Mouse (Mus musculus) retina, postnatal 1 day (tissue): ENCODE data around the gene Nlgn1.

ENCODE experiments used
- DNase-seq: peaks from one replicate; pipeline ENCODE4 v3.0.0-alpha.2; 2012

The Nlgn1 gene

DNA sequence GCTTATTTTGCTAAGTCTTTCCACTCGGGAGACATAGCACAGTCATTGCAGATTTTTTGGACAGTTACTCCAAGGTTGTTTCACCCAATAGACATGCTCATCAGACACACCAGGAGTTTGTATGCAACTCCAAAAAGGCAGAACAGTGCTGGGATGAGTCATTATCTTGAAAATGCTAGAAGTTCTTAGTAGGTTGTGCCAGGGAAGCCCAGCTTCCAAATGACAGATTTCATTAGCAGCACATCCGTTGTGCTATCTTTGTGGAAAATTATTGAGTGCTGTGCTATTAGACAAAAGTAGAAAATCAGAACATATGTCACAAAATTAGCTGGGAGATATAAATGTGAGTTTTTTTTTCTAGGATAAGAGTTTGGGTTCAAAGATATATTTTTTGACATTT is 137.3 kb downstream of the Nlgn1 start:
- DNase-seq: no peak

DNA sequence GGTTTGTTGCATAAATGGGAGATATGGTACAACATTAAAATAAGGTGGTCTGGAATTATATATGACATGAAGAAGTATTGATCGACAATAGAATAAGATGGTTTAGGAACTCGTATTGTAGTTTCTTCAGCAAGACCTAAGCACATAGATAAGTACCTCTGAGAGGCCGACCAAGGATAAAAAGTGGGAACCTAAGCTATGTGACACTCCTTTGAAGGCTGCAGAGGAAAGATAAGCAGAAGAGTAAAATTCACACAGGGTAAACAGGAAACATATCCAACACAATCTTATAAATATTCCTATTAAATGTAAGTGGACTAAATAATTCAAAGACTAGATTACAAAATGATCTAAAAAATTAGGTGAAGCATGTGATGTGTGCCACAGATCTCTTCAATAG is 151.2 kb downstream of the Nlgn1 start:
- no peak for DNase-seq

DNA sequence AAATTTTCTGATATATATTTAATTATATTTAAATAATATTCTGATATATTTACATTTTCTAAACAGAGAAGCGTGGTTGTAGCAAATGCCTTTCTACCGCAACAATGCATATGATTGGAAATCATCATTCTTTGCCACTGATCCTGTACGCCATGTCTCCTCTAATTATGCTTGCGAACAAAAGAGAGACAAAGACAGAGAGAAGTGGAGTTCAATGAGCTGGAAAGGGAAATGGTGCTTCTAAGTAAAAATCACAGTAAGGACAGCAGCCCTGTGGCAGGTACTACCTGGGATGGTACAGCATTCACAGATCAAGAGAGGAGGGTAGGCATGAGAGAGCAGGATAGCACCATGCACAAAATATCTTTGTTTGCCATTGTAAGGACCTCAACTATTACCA is 156.9 kb downstream of the Nlgn1 start:
- peak; percentile 80 for DNase-seq

DNA sequence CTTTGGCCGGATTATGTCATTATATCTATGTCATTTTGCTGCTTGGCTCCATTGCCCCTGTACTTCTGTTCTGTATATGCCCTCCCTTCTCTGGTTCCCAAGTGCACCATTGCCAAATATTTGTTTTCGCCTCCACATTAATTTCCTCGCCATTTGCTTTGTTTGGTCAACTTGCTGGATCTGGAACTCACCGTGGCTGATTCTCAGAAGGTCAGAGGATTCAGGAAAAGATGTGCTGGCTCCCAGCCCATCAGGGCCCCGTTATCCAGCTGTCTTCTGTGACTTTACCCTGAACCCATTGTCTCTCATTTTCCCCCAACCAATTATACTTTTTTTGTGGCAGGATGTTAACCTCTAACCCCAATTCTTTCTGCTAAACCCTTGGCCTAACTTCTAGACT is 158.0 kb downstream of the Nlgn1 start:
- peak; percentile 67 for DNase-seq

DNA sequence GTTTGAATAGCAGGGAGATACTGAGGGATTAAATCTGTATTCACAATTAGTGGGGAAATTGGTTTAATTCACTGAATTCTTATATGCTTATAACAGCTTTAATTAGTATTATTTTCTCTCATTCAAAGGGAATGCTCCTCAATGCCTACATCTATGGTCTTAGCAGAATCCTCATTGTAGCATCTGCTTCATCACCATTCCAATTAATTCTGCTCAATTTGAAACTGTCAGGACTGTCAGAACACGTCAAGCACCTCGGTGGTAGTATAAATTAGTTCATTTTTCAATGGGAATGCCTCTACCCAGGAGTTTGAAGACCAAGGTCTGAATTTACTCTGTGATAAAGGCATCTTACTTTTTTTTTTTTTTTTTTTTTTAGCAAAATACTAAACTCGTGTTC is 158.6 kb downstream of the Nlgn1 start:
- peak; percentile 79 for DNase-seq

DNA sequence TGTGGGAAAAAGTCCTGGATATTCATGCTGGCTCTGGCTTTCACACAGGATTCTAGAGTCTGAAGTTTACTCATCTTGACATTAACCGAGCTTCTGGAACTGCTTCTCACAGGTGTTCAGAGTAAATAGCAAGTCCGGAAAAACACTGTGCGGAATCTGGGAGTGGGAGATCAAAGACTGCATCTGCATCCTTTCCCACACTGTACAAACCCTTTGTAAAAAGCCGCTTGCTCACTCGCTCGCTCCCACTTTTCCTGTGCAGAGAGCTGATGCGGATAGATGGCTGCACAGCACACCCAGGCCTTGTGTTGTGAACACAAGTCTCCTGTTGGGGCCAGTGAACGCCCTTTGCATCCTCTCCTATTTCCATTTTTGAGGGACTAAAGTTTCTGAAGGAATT is 165.5 kb downstream of the Nlgn1 start:
- peak; percentile 60 for DNase-seq

DNA sequence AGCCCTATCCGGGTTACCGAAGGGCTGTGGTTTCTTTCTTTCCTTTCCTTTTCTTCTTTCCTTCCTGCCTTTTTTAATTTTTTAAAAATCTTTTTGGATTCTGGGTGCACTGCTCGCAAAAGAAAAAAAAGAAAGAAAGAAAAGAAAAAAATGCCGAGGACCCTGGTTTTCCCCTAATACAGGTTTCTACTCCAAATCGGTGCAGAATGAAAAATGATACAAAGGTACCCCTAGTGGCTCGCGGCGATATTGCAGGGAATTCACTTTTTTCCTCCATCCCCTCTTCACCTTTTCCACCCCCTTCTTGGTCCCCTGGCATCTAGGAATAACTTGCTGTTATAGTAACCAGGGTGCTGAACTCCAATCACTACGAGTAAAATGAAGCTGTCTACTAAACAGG is 178.5 kb downstream of the Nlgn1 start:
- peak; percentile 87 for DNase-seq

DNA sequence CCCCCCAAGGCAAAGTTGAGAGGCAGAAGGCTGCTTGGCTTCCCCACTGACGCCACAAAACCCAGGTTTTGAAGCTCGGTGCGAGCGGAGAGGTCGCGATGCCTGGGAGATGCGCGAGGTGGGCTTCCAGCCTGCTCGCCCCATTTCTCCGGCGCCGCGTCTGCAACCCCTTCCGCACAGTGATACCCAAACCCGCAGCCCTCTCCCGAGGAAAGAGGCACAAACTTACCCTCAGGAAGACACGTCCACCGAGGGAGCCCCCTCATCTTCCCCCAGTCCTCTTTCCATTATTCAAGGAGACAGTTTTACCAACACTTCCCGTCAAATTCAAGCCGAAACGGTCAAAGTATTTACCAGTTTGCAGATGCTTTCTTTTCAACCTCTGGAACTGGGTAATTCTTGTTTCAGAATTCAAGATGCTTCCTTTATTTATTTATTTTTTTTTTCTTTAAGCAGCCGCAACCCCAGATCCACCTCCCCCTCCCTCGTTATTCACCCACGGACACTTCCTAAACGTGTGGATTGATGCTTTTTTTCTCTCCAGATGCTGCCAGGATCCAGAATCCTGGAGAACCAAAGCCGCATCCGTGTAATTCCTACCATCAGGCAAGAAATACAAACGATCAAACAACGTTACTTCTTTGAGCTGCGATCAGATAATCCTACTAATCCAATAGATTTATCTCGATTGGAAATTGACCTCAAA is 179.1 kb downstream of the Nlgn1 start:
- DNase-seq: peak; percentile 77

DNA sequence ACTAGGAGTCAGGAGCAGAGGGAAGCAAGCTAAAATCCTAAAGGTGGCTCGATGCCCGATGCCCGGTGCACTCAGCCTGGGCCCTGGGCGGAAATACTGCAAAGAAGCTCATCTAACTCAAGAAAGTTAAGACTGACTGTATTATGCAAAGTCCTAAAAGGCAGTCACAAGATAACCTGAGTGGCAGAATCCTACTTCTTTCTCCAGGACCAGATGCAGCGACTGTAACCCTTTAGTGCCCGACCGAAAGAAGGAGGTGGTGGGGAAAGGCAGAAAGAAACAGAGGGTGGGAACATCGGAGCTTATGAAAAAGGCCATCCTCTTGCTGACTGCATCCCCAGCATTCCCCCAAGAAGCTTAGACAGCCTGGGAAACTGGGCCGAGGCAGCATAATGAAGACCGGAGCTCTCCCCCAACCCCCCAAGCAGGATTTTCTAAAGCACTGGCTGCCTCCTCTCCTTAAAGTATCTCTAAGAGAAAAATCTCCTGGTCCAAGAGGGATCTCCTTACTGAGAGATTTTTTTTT is 179.7 kb downstream of the Nlgn1 start:
- peak; percentile 80 for DNase-seq

DNA sequence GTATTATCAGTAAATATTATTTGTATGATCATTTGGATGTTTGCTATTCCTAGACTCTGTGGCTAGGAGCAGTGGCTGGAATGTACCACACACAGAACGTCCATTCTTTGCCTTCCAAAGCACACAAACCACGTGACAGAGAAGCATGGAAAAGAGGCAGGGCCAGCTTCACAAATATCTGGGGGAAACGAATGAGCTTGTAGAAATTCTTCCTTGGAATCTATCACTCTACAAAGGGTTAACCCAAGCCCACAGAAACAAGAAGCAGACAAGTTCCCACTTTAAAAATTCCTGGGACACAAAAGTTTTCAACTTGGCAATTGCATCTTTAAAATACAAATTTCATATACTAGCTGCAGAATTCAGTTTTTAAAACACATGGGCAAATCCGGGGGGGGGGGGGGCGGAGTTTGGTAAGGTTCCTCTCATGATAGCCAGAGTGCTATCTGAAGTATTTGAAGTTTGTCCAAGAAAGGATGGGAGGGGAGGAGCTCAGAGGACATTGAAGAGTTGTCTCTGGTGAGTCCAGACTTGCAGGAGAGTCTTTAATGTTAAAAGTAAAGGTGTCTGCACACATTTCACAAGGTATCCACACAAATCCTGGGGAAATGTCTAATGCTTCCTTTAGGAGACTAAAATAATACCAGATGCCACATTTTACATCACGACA is 180.8 kb downstream of the Nlgn1 start:
- peak; percentile 76 for DNase-seq

DNA sequence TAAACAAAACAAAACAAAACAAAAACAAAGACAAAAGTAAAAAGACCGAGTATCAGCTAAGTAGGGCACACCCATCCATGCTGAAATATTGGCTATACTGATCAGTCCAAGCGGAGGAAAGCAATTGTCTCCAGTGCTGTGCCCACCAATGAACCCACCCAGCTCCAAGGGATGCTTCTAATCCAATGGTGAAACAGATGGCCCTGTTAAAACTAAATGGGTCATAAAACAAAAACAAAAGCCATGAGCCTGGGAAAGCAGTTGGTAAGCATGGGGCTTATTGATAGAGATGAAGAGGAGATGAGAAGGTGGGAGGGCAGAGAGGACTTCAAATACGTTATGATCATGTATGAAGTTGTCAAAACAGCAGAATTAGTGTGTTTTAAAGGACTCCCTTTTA is 186.1 kb downstream of the Nlgn1 start:
- peak; percentile 99 for DNase-seq

DNA sequence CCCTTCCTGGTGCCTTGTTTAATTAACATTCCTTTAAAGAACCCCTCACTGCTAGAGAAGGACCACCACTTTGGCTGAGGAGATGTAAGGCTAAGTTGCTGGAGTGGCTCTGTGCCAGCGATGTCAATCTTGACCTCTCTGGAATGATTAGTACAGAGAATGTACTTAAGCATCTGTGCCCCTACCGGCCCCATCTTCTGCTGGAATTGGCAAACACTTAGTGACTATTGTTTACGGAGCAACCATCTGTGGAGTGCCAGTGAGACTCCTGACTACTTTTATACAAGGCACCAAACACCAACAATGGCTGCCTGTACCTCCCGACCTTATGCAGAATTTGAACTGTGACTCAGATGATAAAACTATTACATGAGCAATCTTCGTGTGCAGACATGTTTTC is 186.8 kb downstream of the Nlgn1 start:
- peak; percentile 96 for DNase-seq

DNA sequence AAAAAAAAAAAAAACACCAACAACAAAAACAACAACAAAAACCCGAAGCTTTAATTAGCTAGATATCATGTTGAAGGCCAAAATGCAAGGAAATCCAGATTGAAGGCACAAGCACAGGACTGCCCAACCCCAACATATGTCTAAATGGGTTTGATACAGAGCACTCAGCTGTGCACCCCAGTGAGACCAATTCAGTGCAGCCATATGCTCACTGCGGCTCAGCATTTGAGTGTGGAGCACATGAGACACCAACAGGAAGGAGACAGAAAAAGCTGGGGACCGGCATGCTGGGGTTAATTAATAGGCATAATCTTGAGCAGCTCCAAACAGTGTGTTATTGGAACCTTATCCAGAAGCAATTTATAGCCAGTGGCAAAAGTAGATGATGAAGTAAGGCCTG is 190.7 kb downstream of the Nlgn1 start:
- DNase-seq: peak; percentile 65

DNA sequence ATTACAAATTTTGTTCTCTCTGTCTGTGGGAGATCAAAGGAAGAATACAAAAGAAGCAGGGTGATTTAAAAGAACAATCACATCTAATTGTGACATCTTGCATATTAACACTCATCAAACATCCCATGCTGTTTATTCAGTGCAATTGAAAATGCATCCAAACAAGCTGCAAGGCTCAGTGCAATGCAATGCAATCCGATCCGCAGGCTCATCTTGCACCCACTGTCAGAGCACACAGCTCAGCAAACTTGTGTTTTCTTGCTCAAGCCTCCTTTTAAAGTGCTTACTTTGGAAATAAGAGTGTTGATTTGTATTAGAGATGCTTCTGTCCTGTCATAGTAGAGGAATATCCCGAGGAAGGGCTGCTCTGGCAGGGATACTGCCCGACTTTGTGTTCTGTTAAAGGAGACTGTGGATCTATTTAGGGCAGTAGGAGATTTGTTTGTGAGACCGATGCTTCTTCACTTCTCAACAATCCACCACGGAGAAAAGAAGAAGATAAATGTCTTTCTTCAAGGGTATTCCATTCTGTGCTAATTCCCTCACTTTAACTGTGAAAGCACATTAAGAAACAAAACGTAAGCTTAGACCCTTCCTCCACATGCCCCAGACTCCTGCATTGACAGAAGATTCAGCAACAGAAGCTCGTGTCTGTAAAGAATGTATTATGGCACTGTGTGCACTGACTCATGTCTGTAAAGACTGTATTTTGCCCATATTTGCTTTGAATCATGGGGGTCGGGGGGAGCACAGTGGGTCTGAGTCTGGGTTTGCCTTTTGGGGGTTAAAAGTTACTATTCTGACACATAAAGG is 197.2 kb downstream of the Nlgn1 start:
- DNase-seq: peak; percentile 52

DNA sequence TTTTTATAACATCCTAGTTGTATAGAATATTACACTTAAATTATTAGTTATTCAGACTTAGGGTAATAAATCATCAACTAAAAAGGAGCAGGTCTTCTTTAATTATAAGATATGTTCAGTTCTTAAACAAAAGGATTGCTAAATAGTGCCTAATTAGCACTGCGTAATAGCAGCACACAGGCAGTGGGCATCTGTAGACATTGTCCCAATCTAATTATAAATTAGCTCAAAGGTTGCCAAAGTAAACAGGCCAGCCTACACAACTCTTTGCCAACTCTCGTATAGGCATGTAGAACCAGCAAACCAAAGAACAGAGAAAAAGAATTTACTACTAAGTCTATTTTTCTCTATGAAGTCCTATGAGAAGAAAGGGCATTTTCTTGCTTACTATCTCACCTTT is 201.3 kb downstream of the Nlgn1 start:
- peak; percentile 45 for DNase-seq

DNA sequence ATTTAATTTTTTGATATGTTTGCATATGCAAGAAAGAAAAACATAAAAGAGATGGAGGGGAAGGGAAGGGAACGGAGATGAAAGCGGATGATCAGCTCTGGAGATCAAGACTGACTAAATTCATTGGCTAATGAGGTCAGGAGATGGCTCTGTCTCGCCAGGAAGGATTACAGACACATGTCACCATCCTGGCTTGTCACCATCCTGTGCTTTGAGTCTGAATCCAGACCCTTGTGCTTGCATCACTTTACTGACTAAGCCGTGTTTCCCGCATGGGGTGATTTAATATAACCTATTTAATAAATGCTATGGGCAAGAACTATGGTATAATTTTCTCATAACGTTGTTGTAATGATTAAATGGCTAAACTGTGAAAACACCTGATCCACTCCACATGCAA is 202.8 kb downstream of the Nlgn1 start:
- DNase-seq: peak; percentile 60

DNA sequence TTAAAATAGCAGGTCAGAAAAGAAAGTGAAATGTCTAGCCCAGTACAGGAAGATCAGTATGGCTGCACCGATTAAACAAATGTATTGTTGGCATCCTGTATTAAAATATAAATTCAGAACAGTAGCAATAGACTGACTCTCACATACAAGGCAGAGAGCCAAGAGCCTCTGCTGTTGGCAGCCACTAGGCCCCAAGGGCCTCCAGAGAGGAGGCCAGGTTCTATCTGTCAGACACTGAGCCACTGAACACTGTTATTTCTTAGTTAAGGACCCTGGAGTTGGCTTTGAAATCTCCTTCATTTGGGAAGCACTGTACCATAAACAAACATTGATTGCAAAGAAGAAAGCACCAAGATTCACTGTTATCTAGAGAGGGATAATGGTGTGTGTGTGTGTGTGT is 215.2 kb downstream of the Nlgn1 start:
- no peak for DNase-seq

DNA sequence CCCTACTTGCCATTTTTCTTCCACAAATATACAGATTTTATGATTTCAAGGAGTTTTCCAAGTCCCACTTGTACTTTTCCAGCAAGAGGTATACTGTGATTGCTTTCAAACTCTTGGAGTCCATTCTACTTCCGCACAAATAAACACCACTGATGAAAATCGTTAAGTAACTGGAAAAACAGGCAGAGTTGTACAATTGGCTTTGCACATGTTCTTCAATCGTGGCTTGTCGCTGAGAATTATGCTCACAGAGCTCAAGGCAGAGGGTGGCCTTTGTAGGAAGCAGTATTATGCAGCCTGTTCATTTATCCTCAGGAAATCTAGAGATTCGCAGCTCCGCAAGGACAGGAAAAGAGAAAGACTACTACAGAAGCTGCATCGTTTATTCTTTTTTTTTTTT is 225.9 kb downstream of the Nlgn1 start:
- DNase-seq: peak; percentile 88

DNA sequence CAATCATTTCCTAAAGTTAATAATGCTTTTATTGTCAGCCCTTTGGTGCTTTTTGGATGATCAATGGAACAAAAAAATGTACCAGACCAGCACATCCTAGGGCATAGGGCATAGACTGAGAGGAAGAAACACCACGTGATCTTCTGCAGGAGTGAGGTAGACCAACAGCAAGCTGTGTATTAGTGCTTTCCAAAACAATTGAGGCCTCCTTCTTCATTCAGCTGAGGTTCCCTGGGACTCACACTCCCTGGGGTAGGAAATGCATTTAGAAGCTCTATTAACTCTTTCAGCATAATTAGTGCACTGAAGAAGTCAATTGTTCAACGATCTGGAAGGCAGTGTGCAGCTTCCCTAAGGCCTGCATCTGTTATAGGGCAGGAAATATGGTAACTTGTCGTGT is 226.7 kb downstream of the Nlgn1 start:
- peak; percentile 85 for DNase-seq

DNA sequence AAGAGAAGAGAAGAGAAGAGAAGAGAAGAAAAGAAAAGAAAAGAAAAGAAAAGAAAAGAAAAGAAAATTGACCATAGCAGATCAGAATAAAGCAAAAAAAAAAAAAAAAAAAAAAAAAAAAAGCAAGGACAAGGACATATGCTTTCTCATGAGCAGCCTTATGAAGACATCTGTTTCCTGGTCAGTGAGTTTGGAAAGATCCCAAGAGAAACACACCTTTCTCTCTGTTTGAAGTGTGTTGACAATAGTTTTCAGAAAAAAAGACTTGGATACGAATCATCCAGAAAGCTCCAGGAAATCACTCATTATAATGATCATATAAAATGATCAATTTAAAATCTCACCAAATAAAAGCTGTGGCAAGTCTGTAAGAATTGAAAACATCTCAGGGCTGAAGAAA is 230.0 kb downstream of the Nlgn1 start:
- no peak for DNase-seq

DNA sequence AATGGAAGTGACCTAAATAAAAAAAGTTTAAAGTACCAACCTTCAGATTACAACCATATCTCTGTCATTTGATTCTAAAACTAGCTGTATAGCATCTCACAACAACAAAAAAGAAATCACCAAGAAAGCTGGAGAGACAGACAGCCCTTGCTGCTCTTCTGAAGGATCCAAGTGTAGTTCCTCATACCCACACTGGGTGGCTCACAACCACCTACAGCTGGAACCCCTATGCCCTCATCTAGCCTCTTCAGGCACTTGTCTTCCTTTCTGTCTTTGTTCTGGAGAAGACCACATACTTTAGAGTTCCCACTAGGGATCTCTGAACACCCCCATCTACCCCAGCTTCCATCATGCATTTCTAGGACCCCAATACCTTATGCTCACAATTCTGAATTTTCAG is 236.7 kb downstream of the Nlgn1 start:
- DNase-seq: peak; percentile 55

DNA sequence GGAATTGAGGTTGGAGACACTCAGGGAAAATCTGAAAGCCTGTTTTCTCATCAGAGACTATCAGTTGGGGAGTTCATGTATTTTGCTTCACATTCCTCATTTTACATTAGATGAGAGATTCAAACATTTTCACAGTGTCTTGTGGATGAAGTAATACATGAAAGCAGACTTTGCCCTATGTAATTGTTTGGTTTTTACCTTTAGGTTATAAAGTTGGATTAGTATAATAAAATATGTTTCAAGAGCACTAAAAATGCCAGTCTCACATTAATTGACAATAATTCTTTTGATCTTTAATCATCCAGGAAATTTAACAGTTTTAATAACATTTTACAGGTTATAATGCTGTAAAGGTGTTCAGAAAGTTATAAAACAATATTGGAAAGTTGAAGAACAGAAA is 262.9 kb downstream of the Nlgn1 start:
- no peak for DNase-seq

DNA sequence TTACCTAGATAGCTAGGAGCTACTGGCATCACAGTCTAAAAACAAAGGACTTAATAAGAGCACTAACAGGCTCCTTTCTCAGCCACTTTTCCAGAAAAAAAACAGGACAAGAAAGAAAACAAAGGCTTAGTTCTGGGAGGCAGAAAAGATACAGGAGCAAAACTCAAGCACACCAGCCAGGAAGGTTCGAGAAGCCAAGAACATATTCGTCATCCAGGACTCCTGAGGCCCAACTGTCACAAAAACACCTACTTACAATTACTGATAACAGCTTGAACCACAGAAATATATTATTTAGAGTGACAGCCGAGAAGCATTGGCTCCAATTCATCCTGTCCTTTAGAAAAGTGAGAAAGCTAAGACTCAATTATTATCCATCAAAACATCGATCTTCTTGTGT is 281.5 kb downstream of the Nlgn1 start:
- no peak for DNase-seq

DNA sequence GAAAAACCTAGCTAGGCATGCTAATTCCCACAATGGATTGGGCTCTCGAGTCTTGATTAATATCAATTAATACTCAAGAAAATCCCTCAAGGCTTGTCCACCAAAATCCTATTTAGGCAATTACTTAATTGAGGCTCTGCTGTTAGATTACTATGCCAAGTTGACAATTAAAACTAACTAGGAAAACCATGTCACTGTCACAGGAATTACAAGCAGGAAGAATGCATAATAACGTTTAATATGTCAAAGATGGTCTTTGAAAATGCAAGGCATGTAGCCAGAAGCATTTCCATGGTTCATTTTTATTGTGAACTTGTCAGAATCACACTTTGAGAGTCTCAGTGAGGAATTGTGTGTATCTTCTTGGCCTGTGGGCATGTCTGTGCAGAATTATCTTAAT is 289.3 kb downstream of the Nlgn1 start:
- peak; percentile 67 for DNase-seq
